Mouse (Mus musculus) heart, embryonic 12.5 days (tissue): Measurements from ENCODE around the gene Adgrg1. TPM values are rescaled to one million over a fixed set of nuclear protein-coding genes. Genes with fewer than 3 reads are reported as not detected.
"Not testable (repeated sequence)": the region's sequence is repeated elsewhere in the genome, so short reads cannot be mapped to it uniquely, and the experiment has no call there.

Experiments
- ATAC-seq: fragments of 200-750 bp; cut with Nextera tagmentation; 2 replicates; pipeline ENCODE4 v1.8.0; 2017; ENCODE audit warnings: moderate TSS enrichment, moderate library complexity; ENCODE audit not compliant: insufficient number of reproducible peaks, low FRiP score
- H3K27ac ChIP-seq: fragments of 300-500 bp; sonication (generic); 2 replicates; pipeline ENCODE4 v1.5.1; 2016; ENCODE audit warnings: mild to moderate bottlenecking, moderate library complexity; ENCODE audit not compliant: poor library complexity, severe bottlenecking
- H3K27me3 ChIP-seq: fragments of 300-500 bp; sonication (generic); replicated peaks from 2 replicates; pipeline ENCODE4 v1.6.1; 2016; ENCODE audit warnings: mild to moderate bottlenecking, moderate library complexity
- H3K36me3 ChIP-seq: fragments of 300-500 bp; sonication (generic); 2 replicates; pipeline ENCODE4 v1.6.1; 2016; ENCODE audit warnings: mild to moderate bottlenecking, moderate library complexity
- H3K4me1 ChIP-seq: fragments of 300-500 bp; sonication (generic); replicated peaks from 2 replicates; pipeline ENCODE4 v1.6.1; 2016; ENCODE audit warnings: mild to moderate bottlenecking
- H3K4me2 ChIP-seq: fragments of 300-500 bp; sonication (generic); 2 replicates; pipeline ENCODE4 v1.6.1; 2016; ENCODE audit warnings: mild to moderate bottlenecking, moderate library complexity
- H3K4me3 ChIP-seq: fragments of 300-500 bp; sonication (generic); 2 replicates; pipeline ENCODE4 v1.5.1; 2016; ENCODE audit warnings: mild to moderate bottlenecking
- H3K9ac ChIP-seq: fragments of 300-500 bp; sonication (generic); 2 replicates; pipeline ENCODE4 v1.6.1; 2016; ENCODE audit warnings: mild to moderate bottlenecking, moderate library complexity
- H3K9me3 ChIP-seq: fragments of 300-500 bp; sonication (generic); replicated peaks from 2 replicates; pipeline ENCODE4 v1.6.1; 2016; ENCODE audit warnings: mild to moderate bottlenecking, moderate library complexity
- WGBS: fragments of 180-500 bp; shearing (Covaris S2); methylation state at CpG from one replicate; pipeline ENCODE4 v1.1.7; 2016; 5-methylcytosine and 5-hydroxymethylcytosine counted together
- polyA plus RNA-seq: library from polyadenylated mRNA; unstranded; fragments of >200 nt; fragmentation: Nextera tagmentation; extraction: Ambion mirVana; gene quantifications from 2 replicates; pipeline ENCODE4 v1.2.1, GENCODE M21; 2016

Adgrg1 gene
- polyA plus RNA-seq, 1 experiment from 2014 or later = 6.0 TPM

- Histone ChIP-seq H3K9me3 (no peaks in the 10 kb centered on the region), H3K4me2 (no peak overlapping the region), H3K4me1 (0 out of 2 replicates have a peak, but pooled peaks cover 11% of the 10 kb centered on the region), H3K27ac (no peak overlapping the region), H3K27me3 (no peaks in the 10 kb centered on the region), H3K4me3 (no peak overlapping the region), H3K9ac (no peak overlapping the region), H3K36me3 (no peaks in the 10 kb centered on the region)
- 50% methylated on average over 4 of the region's 4 CpGs for WGBS
- no peak for ATAC-seq
These were observed 42.1 kb downstream of the Adgrg1 start for GRCm38 (mm10) chr8:95016684-95017083.

GRCm38 (mm10) chr8:95017451-95017850 lies 42.9 kb downstream of the Adgrg1 start, which contains the start of gene Adgrg3:
Gene Adgrg3 (plus strand): TSS chr8:95017692.
- Histone ChIP-seq H3K27ac (no peak within 1 kb of the TSS), H3K36me3 (no peaks in the 10 kb centered on the region), H3K4me1 (0 out of 2 replicates have a peak, but pooled peaks cover 11% of the 10 kb centered on the region), H3K27me3 (no peaks in the 10 kb centered on the region), H3K4me2 (no peak within 1 kb of the TSS), H3K9ac (no peak within 1 kb of the TSS), H3K4me3 (no peak within 1 kb of the TSS), H3K9me3 (no peaks in the 10 kb centered on the region)
- ATAC-seq = no peak
- 75% methylated on average over 11 of the region's 11 CpGs for WGBS

GRCm38 (mm10) chr8:95017969-95018635 lies 43.6 kb downstream of the Adgrg1 start:
- H3K27ac ChIP-seq = no peak overlapping the region
- WGBS = 44% methylated on average over 9 of the region's 9 CpGs
- no peak overlapping the region for H3K9ac ChIP-seq
- H3K4me3 ChIP-seq = no peak overlapping the region
- H3K4me1 ChIP-seq = 0 out of 2 replicates have a peak, but pooled peaks cover 15% of the 10 kb centered on the region
- H3K9me3 ChIP-seq = no peaks in the 10 kb centered on the region
- H3K27me3 ChIP-seq = no peaks in the 10 kb centered on the region
- no peaks in the 10 kb centered on the region for H3K36me3 ChIP-seq
- no peak for ATAC-seq
- H3K4me2 ChIP-seq = no peak overlapping the region

- ATAC-seq = peak; percentile 49
- Histone ChIP-seq H3K27me3 (no peaks in the 10 kb centered on the region), H3K4me2 (peak overlapping the region; percentile 34), H3K4me3 (no peak overlapping the region), H3K9ac (no peak overlapping the region), H3K36me3 (no peaks in the 10 kb centered on the region), H3K4me1 (0 out of 2 replicates have a peak, but pooled peaks cover 17% of the 10 kb centered on the region), H3K27ac (0 out of 2 replicates have a peak overlapping the region, but pooled peaks have one; percentile 15), H3K9me3 (peaks cover 2% of the 10 kb centered on the region; the same call in 1 of the 2 replicates)
- 26% methylated on average over 12 of the region's 12 CpGs for WGBS
These were observed 45.8 kb downstream of the Adgrg1 start for GRCm38 (mm10) chr8:95020293-95020777.

- ATAC-seq = no peak
These were observed 46.3 kb downstream of the Adgrg1 start for GRCm38 (mm10) chr8:95020821-95021220.

GRCm38 (mm10) chr8:95023201-95023600 lies 48.6 kb downstream of the Adgrg1 start:
- WGBS = 28% methylated on average over 8 of the region's 8 CpGs

More at GRCm38 (mm10) chr8:95020821-95021220, 46.3 kb downstream of the Adgrg1 start:
- no peaks in the 10 kb centered on the region for H3K36me3 ChIP-seq
- 66% methylated on average over 10 of the region's 10 CpGs for WGBS
- 0 out of 2 replicates have a peak, but pooled peaks cover 17% of the 10 kb centered on the region for H3K4me1 ChIP-seq
- H3K4me2 ChIP-seq = peak overlapping the region; percentile 34
- H3K9me3 ChIP-seq = peaks cover 7% of the 10 kb centered on the region
- H3K4me3 ChIP-seq = no peak overlapping the region
- no peaks in the 10 kb centered on the region for H3K27me3 ChIP-seq
- H3K9ac ChIP-seq = no peak overlapping the region
- 0 out of 2 replicates have a peak overlapping the region, but pooled peaks have one; percentile 13 for H3K27ac ChIP-seq

GRCm38 (mm10) chr8:95024387-95024786 lies 49.8 kb downstream of the Adgrg1 start:
- WGBS = 82% methylated on average over 4 of the region's 4 CpGs
- no peak overlapping the region for H3K27ac ChIP-seq
- peaks cover 7% of the 10 kb centered on the region for H3K9me3 ChIP-seq
- no peak for ATAC-seq
- 0 out of 2 replicates have a peak, but pooled peaks cover 13% of the 10 kb centered on the region for H3K4me1 ChIP-seq
- no peak overlapping the region for H3K4me3 ChIP-seq
- H3K4me2 ChIP-seq = no peak overlapping the region
- H3K36me3 ChIP-seq = no peaks in the 10 kb centered on the region
- H3K27me3 ChIP-seq = no peaks in the 10 kb centered on the region
- H3K9ac ChIP-seq = no peak overlapping the region

More at GRCm38 (mm10) chr8:95023201-95023600, 48.6 kb downstream of the Adgrg1 start:
- no peak for ATAC-seq
- Histone ChIP-seq H3K4me1 (0 out of 2 replicates have a peak, but pooled peaks cover 13% of the 10 kb centered on the region), H3K36me3 (no peaks in the 10 kb centered on the region), H3K27ac (no peak overlapping the region), H3K4me3 (no peak overlapping the region), H3K9me3 (peaks cover 7% of the 10 kb centered on the region), H3K9ac (no peak overlapping the region), H3K27me3 (no peaks in the 10 kb centered on the region), H3K4me2 (no peak overlapping the region)

- Histone ChIP-seq H3K36me3 (no peaks in the 10 kb centered on the region), H3K4me1 (0 out of 2 replicates have a peak, but pooled peaks cover 11% of the 10 kb centered on the region), H3K4me2 (no peak overlapping the region), H3K27ac (no peak overlapping the region), H3K9me3 (peaks cover 7% of the 10 kb centered on the region), H3K27me3 (no peaks in the 10 kb centered on the region), H3K9ac (no peak overlapping the region), H3K4me3 (no peak overlapping the region)
- 67% methylated on average over 2 of the region's 2 CpGs for WGBS
- ATAC-seq = no peak
These were observed 50.9 kb downstream of the Adgrg1 start for GRCm38 (mm10) chr8:95025421-95025820.

GRCm38 (mm10) chr8:95028391-95028790 lies 53.8 kb downstream of the Adgrg1 start:
- H3K4me2 ChIP-seq, H3K9ac ChIP-seq, H3K27ac ChIP-seq, H3K4me1 ChIP-seq, ATAC-seq, H3K36me3 ChIP-seq, H3K4me3 ChIP-seq, H3K9me3 ChIP-seq, H3K27me3 ChIP-seq: not testable (repeated sequence)
- WGBS = 49% methylated on average over 7 of the region's 7 CpGs

GRCm38 (mm10) chr8:95037106-95037925 lies 62.8 kb downstream of the Adgrg1 start:
- no peaks in the 10 kb centered on the region for H3K36me3 ChIP-seq
- H3K9ac ChIP-seq = no peak overlapping the region
- no peak for ATAC-seq
- no peak overlapping the region for H3K4me3 ChIP-seq
- WGBS = 55% methylated on average over 7 of the region's 7 CpGs
- no peak overlapping the region for H3K27ac ChIP-seq
- H3K27me3 ChIP-seq = 0 out of 2 replicates have a peak, but pooled peaks cover 5% of the 10 kb centered on the region
- H3K4me1 ChIP-seq = no peaks in the 10 kb centered on the region
- no peak overlapping the region for H3K4me2 ChIP-seq
- H3K9me3 ChIP-seq = no peaks in the 10 kb centered on the region
